28 mouse cellular contexts compared by ENCODE assay signal in the genomic region with DNA sequence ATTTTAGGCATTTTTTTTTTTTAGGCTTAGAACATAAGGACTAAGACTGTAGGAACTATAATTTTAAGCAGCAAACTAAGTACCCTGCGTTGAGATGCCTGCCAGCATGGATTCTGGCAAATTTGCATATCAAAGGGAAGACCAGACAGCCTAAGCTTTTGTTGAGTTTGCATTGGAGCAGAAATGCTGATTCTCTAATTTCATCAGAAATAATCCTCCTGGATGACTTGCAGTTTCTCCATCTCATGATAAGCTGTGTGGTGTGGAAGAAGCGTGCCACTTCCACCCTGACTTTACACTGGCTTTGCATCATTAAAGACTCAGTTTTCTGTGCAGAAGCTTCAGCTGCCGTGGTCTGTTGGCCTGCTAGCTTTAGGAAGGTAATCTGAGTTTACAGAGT. TPM values are rescaled to one million over a fixed set of nuclear protein-coding genes. Genes with fewer than 3 reads are reported as not detected.
DNase-seq lines count a peak whose midpoint lies in the region; ATAC-seq and TF ChIP-seq lines count a peak whose summit lies in the region.
"Had no signal": no experiment of that assay in that cellular context is flagged by ENCODE, and none has a peak within 500 bp of the region (broad histone marks: within the 10 kb centered on the region; RNA-seq: fewer than 3 reads in every experiment).

No protein-coding gene starts in this region.

- H3K9me3 ChIP-seq in hindbrain, embryonic 16.5 days (ENCODE audit: control insufficient read depth, low read length), result no peaks in the 10 kb centered on the region
- no peaks in the 10 kb centered on the region for H3K9me3 ChIP-seq in hindbrain, postnatal 0 days (ENCODE audit: low read length)
- H3K9me3 ChIP-seq in MEL (replicated peaks; ENCODE audit: insufficient read depth, low read length), result no peaks in the 10 kb centered on the region
- H3K9me3 ChIP-seq in forebrain, embryonic 13.5 days (replicated peaks), result no peaks in the 10 kb centered on the region
- H3K9me3 ChIP-seq in midbrain, embryonic 15.5 days, result no peaks in the 10 kb centered on the region
- H3K9me3 ChIP-seq: embryonic facial prominence, embryonic 15.5 days; limb, embryonic 15.5 days; liver, embryonic 15.5 days; stomach, embryonic 15.5 days had no signal

- no peak for ATAC-seq in hindbrain, embryonic 16.5 days
- ATAC-seq in hindbrain, postnatal 0 days, result no peak
- ATAC-seq in forebrain, embryonic 13.5 days, result peak; percentile 24; the same call in 1 of the 2 replicates
- no peak for ATAC-seq in midbrain, embryonic 15.5 days (replicated peaks)
- ATAC-seq: activated CD4-positive, CD25-positive, alpha-beta regulatory T cell, adult 4 months had no signal

- no peak overlapping the region for H3K4me2 ChIP-seq in hindbrain, embryonic 16.5 days (ENCODE audit: low read length)
- no peak overlapping the region for H3K4me2 ChIP-seq in hindbrain, postnatal 0 days (ENCODE audit: low read depth, low read length)
- no peak overlapping the region for H3K4me2 ChIP-seq in forebrain, embryonic 13.5 days
- no peak overlapping the region for H3K4me2 ChIP-seq in midbrain, embryonic 15.5 days
- H3K4me2 ChIP-seq: embryonic facial prominence, embryonic 15.5 days; heart, embryonic 11.5 days; limb, embryonic 15.5 days; liver, embryonic 15.5 days; stomach, embryonic 15.5 days had no signal

- no peak for TF ChIP-seq RAD21 in MEL (IDR thresholded peaks at IDR 0.05; ENCODE audit: low read depth, low read length)

- 0 out of 2 replicates have a peak overlapping the region, but pooled peaks have one; percentile 37 for H3K27ac ChIP-seq in hindbrain, embryonic 16.5 days (ENCODE audit: low read depth, low read length)
- H3K27ac ChIP-seq in hindbrain, postnatal 0 days, result no peak overlapping the region
- peak overlapping the region; percentile 71 for H3K27ac ChIP-seq in MEL (ENCODE audit: control insufficient read depth, low read depth, low read length)
- H3K27ac ChIP-seq in forebrain, embryonic 13.5 days, result peak overlapping the region; percentile 64
- peak overlapping the region; percentile 36 for H3K27ac ChIP-seq in midbrain, embryonic 15.5 days
- H3K27ac ChIP-seq: embryonic facial prominence, embryonic 15.5 days; gastrocnemius, adult 2 months; limb, embryonic 15.5 days; liver, embryonic 15.5 days; macrophage; stomach, embryonic 15.5 days had no signal

- H3K9ac ChIP-seq in hindbrain, embryonic 16.5 days (ENCODE audit: low read depth, low read length), result no peak overlapping the region
- H3K9ac ChIP-seq in hindbrain, postnatal 0 days (replicated peaks; ENCODE audit: low read length), result no peak overlapping the region
- H3K9ac ChIP-seq in MEL (ENCODE audit: control insufficient read depth, low read depth, low read length, poor library complexity, severe bottlenecking), result no peak overlapping the region
- no peak overlapping the region for H3K9ac ChIP-seq in forebrain, embryonic 13.5 days
- H3K9ac ChIP-seq in midbrain, embryonic 15.5 days, result no peak overlapping the region
- H3K9ac ChIP-seq: embryonic facial prominence, embryonic 15.5 days; limb, embryonic 15.5 days; liver, embryonic 15.5 days; stomach, embryonic 15.5 days had no signal

- DNase-seq in hindbrain, postnatal 0 days (ENCODE audit: low spot score), result no peak
- DNase-seq in MEL (ENCODE audit: low read depth, low spot score), result peak; percentile 70
- no peak for DNase-seq in heart, adult 11 months
- DNase-seq in left cerebral cortex, adult 9 months (ENCODE audit: low spot score in 2 of 2), result no peak
- DNase-seq: adrenal gland, postnatal 14 days; B cell, adult 2 months; cerebellum, adult 18-20 months; cerebellum, postnatal 25 days; embryo, embryonic 11 days; gastrocnemius, adult 2 months; heart, postnatal 10 days; kidney, adult 11 months; kidney, postnatal 10 days; right cerebral cortex, postnatal 25 days; thymus, adult 2 months had no signal

- TF ChIP-seq POLR2A in MEL (IDR thresholded peaks at IDR 0.05; ENCODE audit: control insufficient read depth in 1 of 2, insufficient read depth in 1 of 2, low read depth in 1 of 2, low read length in 2 of 2, poor library complexity in 1 of 2), result no peak

- H3K79me2 ChIP-seq in MEL (ENCODE audit: control insufficient read depth, insufficient read depth, low read length, poor library complexity), result no peaks in the 10 kb centered on the region

- no peaks in the 10 kb centered on the region for H3K27me3 ChIP-seq in hindbrain, embryonic 16.5 days (replicated peaks; ENCODE audit: control insufficient read depth, insufficient read depth, low read length)
- H3K27me3 ChIP-seq in hindbrain, postnatal 0 days (ENCODE audit: insufficient read depth, low read length), result no peaks in the 10 kb centered on the region
- H3K27me3 ChIP-seq in MEL (ENCODE audit: control insufficient read depth in 1 of 2, insufficient read depth in 2 of 2, low read length in 2 of 2), result no peaks in the 10 kb centered on the region
- H3K27me3 ChIP-seq in forebrain, embryonic 13.5 days, result no peaks in the 10 kb centered on the region
- H3K27me3 ChIP-seq in midbrain, embryonic 15.5 days (replicated peaks), result no peaks in the 10 kb centered on the region
- H3K27me3 ChIP-seq: embryonic facial prominence, embryonic 15.5 days; limb, embryonic 15.5 days; liver, embryonic 15.5 days; stomach, embryonic 15.5 days had no signal

- H3K4me1 ChIP-seq in hindbrain, embryonic 16.5 days (ENCODE audit: control insufficient read depth, insufficient read depth, low read depth, low read length), result 0 out of 2 replicates have a peak, but pooled peaks cover 1% of the 10 kb centered on the region
- H3K4me1 ChIP-seq in hindbrain, postnatal 0 days (ENCODE audit: insufficient read depth, low read length), result no peaks in the 10 kb centered on the region; the same call in 1 of the 2 replicates
- H3K4me1 ChIP-seq in MEL (ENCODE audit: control insufficient read depth in 1 of 2, insufficient read depth in 2 of 2, low read length in 2 of 2), result peaks cover 5 to 9% of the 10 kb centered on the region in 2 experiments; a peak in 3 of 4 replicates
- peaks cover 16% of the 10 kb centered on the region for H3K4me1 ChIP-seq in forebrain, embryonic 13.5 days
- peaks cover 10% of the 10 kb centered on the region; the same call in 1 of the 2 replicates for H3K4me1 ChIP-seq in midbrain, embryonic 15.5 days
- H3K4me1 ChIP-seq: embryonic facial prominence, embryonic 15.5 days; limb, embryonic 15.5 days; liver, embryonic 15.5 days had no signal

- H3K4me3 ChIP-seq in hindbrain, embryonic 16.5 days (ENCODE audit: low read length), result no peak overlapping the region
- no peak overlapping the region for H3K4me3 ChIP-seq in hindbrain, postnatal 0 days (ENCODE audit: low read length)
- H3K4me3 ChIP-seq in MEL (ENCODE audit: control insufficient read depth in 1 of 2, insufficient read depth in 1 of 2, low read depth in 2 of 2, low read length in 2 of 2), result no peak overlapping the region
- H3K4me3 ChIP-seq in forebrain, embryonic 13.5 days, result no peak overlapping the region
- no peak overlapping the region for H3K4me3 ChIP-seq in midbrain, embryonic 15.5 days
- H3K4me3 ChIP-seq: embryonic facial prominence, embryonic 15.5 days; gastrocnemius, adult 2 months; limb, embryonic 15.5 days; liver, embryonic 15.5 days; stomach, embryonic 15.5 days had no signal

- WGBS in hindbrain, embryonic 16.5 days, result 45% methylated on average over 3 of the region's 3 CpGs
- WGBS in hindbrain, postnatal 0 days, result 37% methylated on average over 3 of the region's 3 CpGs
- 17% methylated on average over 3 of the region's 3 CpGs for WGBS in forebrain, embryonic 13.5 days
- 20% methylated on average over 3 of the region's 3 CpGs for WGBS in midbrain, embryonic 15.5 days

- TF ChIP-seq EP300 in MEL (IDR thresholded peaks at IDR 0.05; ENCODE audit: low read depth in 1 of 2, low read length in 2 of 2), result peak in 1 of 2 experiments; percentile 66; a peak in 1 of 4 replicates

- no peak for TF ChIP-seq CTCF in hindbrain, postnatal 0 days (IDR thresholded peaks at IDR 0.05; ENCODE audit: low read depth)
- TF ChIP-seq CTCF in MEL (IDR thresholded peaks at IDR 0.05 in 2 of 3, conservative IDR thresholded peaks at IDR 0.05 in 1 of 3; ENCODE audit: control insufficient read depth in 1 of 3, insufficient read depth in 1 of 3, low read depth in 2 of 3, low read length in 3 of 3, poor library complexity in 1 of 3, severe bottlenecking in 1 of 3), result no peak

- peaks cover 16% of the 10 kb centered on the region for H3K36me3 ChIP-seq in hindbrain, embryonic 16.5 days (ENCODE audit: control insufficient read depth, insufficient read depth, low read length)
- peaks cover 37% of the 10 kb centered on the region for H3K36me3 ChIP-seq in hindbrain, postnatal 0 days (ENCODE audit: insufficient read depth, low read length)
- H3K36me3 ChIP-seq in MEL (ENCODE audit: control insufficient read depth in 1 of 2, insufficient read depth in 2 of 2, low read length in 2 of 2), result peaks cover 17 to 21% of the 10 kb centered on the region in 2 experiments
- H3K36me3 ChIP-seq in forebrain, embryonic 13.5 days (ENCODE audit: poor library complexity, severe bottlenecking), result peaks cover 79% of the 10 kb centered on the region
- peaks cover 18% of the 10 kb centered on the region for H3K36me3 ChIP-seq in midbrain, embryonic 15.5 days (replicated peaks)

RNA-seq across cellular contexts. Expression of gene 1700003F12Rik, which starts 14.0 kb away (rescaled TPM):
- polyA plus RNA-seq in hindbrain, embryonic 16.5 days (2015; fragmentation: Nextera tagmentation; extraction: Ambion mirVana), result 2.4 and 2.5 TPM in 2 replicates
- 0.90 and 1.9 TPM in 2 replicates for total RNA-seq in hindbrain, postnatal 0 days (2014; rRNA removed)
- polyA plus RNA-seq in hindbrain, postnatal 0 days (2015; fragmentation: Nextera tagmentation; extraction: Ambion mirVana), result 3.9 and 4.0 TPM in 2 replicates
- total RNA-seq in MEL (2012; rRNA removed), result 0.26 and 0.42 TPM in 2 replicates
- polyA plus RNA-seq in MEL (2012; ENCODE audit: insufficient read depth in 1 of 2, insufficient read length in 2 of 2, low read depth in 1 of 2, low replicate concordance in 2 of 2, missing spikeins in 1 of 2), result under 1 TPM in 1 of 2 experiments, not detected in 1; 0.72 TPM
- polyA plus RNA-seq in forebrain, embryonic 13.5 days (2015; fragmentation: Nextera tagmentation; extraction: Ambion mirVana), result 1.4 TPM in 2 replicates
- polyA plus RNA-seq in midbrain, embryonic 15.5 days (2015; fragmentation: Nextera tagmentation; extraction: Ambion mirVana), result 1.8 and 2.1 TPM in 2 replicates
- total RNA-seq: adrenal gland, postnatal 14 days; gastrocnemius, adult 2 months had no signal
- polyA plus RNA-seq: activated CD4-positive, CD25-positive, alpha-beta regulatory T cell, adult 4 months had no signal

RNA-seq across cellular contexts. Expression of gene Actl10, which starts 18.7 kb away (rescaled TPM):
- polyA plus RNA-seq in hindbrain, embryonic 16.5 days (2015; fragmentation: Nextera tagmentation; extraction: Ambion mirVana), result 0.47 and 0.50 TPM in 2 replicates
- total RNA-seq in hindbrain, postnatal 0 days (2014; rRNA removed), result 0.52 TPM in 1 of 2 replicates, not detected in the other
- polyA plus RNA-seq in hindbrain, postnatal 0 days (2015; fragmentation: Nextera tagmentation; extraction: Ambion mirVana), result 0.23 TPM in 1 of 2 replicates, not detected in the other
- total RNA-seq in MEL (2012; rRNA removed), result 0.13 and 0.35 TPM in 2 replicates
- polyA plus RNA-seq in MEL (2012; ENCODE audit: insufficient read depth in 1 of 2, insufficient read length in 2 of 2, low read depth in 1 of 2, low replicate concordance in 2 of 2, missing spikeins in 1 of 2), result under 1 TPM in 1 of 2 experiments, not detected in 1; 0.79 TPM
- 0.49 and 0.68 TPM in 2 replicates for polyA plus RNA-seq in forebrain, embryonic 13.5 days (2015; fragmentation: Nextera tagmentation; extraction: Ambion mirVana)
- polyA plus RNA-seq in midbrain, embryonic 15.5 days (2015; fragmentation: Nextera tagmentation; extraction: Ambion mirVana), result 0.36 and 0.60 TPM in 2 replicates
- total RNA-seq: adrenal gland, postnatal 14 days; gastrocnemius, adult 2 months; layer of hippocampus, adult 18-20 months; layer of hippocampus, postnatal 25 days; left cerebral cortex, postnatal 36 days had no signal
- polyA plus RNA-seq: activated CD4-positive, CD25-positive, alpha-beta regulatory T cell, adult 4 months; heart, embryonic 11.5 days; macrophage had no signal

RNA-seq across cellular contexts. Expression of gene Necab3, which starts 25.8 kb away (rescaled TPM):
- polyA plus RNA-seq in hindbrain, embryonic 16.5 days (2015; fragmentation: Nextera tagmentation; extraction: Ambion mirVana), result 21.6 and 25.7 TPM in 2 replicates
- total RNA-seq in hindbrain, postnatal 0 days (2014; rRNA removed), result 35.1 and 52.2 TPM in 2 replicates
- polyA plus RNA-seq in hindbrain, postnatal 0 days (2015; fragmentation: Nextera tagmentation; extraction: Ambion mirVana), result 22.9 and 27.0 TPM in 2 replicates
- total RNA-seq in MEL (2012; rRNA removed), result 3.8 and 4.0 TPM in 2 replicates
- 10 to 100 TPM in 1 of 2 experiments, not detected in 1; 12.1 TPM for polyA plus RNA-seq in MEL (2012; ENCODE audit: insufficient read depth in 1 of 2, insufficient read length in 2 of 2, low read depth in 1 of 2, low replicate concordance in 2 of 2, missing spikeins in 1 of 2)
- 19.8 and 25.4 TPM in 2 replicates for polyA plus RNA-seq in forebrain, embryonic 13.5 days (2015; fragmentation: Nextera tagmentation; extraction: Ambion mirVana)
- polyA plus RNA-seq in midbrain, embryonic 15.5 days (2015; fragmentation: Nextera tagmentation; extraction: Ambion mirVana), result 15.4 and 18.0 TPM in 2 replicates

RNA-seq across cellular contexts. Expression of gene E2f1, which starts 36.8 kb away (rescaled TPM):
- 5.0 and 8.0 TPM in 2 replicates for polyA plus RNA-seq in hindbrain, embryonic 16.5 days (2015; fragmentation: Nextera tagmentation; extraction: Ambion mirVana)
- total RNA-seq in hindbrain, postnatal 0 days (2014; rRNA removed), result 6.3 and 6.7 TPM in 2 replicates
- 8.4 and 8.7 TPM in 2 replicates for polyA plus RNA-seq in hindbrain, postnatal 0 days (2015; fragmentation: Nextera tagmentation; extraction: Ambion mirVana)
- total RNA-seq in MEL (2012; rRNA removed), result 14.8 and 17.4 TPM in 2 replicates
- 10 to 100 TPM in 1 of 2 experiments, not detected in 1; 41.6 TPM for polyA plus RNA-seq in MEL (2012; ENCODE audit: insufficient read depth in 1 of 2, insufficient read length in 2 of 2, low read depth in 1 of 2, low replicate concordance in 2 of 2, missing spikeins in 1 of 2)
- 20.8 and 22.8 TPM in 2 replicates for polyA plus RNA-seq in forebrain, embryonic 13.5 days (2015; fragmentation: Nextera tagmentation; extraction: Ambion mirVana)
- polyA plus RNA-seq in midbrain, embryonic 15.5 days (2015; fragmentation: Nextera tagmentation; extraction: Ambion mirVana), result 5.4 and 7.1 TPM in 2 replicates
